Mouse (Mus musculus) layer of hippocampus, postnatal 36 days (tissue): ENCODE measurements around the gene B3galt5. TPM values are rescaled to one million over a fixed set of nuclear protein-coding genes. Genes with fewer than 3 reads are reported as not detected.
"Not testable (repeated sequence)": the region's sequence is repeated elsewhere in the genome, so short reads cannot be mapped to it uniquely, and the experiment has no call there.

ENCODE experiments used
- DNase-seq, 2 experiments: peaks; one replicate each; pipeline ENCODE4 v3.0.0; 2022
- total RNA-seq, 2 experiments: library from RNA; stranded (reverse); gene quantifications; 2 replicates each; pipeline ENCODE4 v1.2.3; 2021

Gene B3galt5
- total RNA-seq, 2 experiments from 2014 or later = 48.7 to 57.1 TPM

DNA sequence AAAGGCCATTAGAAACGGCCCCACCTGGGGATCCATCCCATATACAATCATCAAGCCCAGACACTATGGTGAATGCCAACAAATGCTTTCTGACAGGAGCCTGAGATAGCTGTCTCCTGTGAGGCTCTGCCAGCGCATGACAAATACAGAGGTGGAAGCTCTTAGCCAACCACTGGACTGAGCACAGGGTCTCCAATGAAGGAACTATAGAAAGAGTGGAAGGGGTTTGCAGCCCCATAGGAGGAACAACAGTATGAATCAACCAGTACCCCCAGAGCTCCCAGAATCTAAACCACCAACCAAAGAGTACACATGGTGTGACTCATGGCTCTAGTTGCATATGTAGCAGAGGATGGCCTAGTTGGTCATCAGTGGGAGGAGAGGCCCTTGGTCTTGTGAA is 36.1 kb downstream of the B3galt5 start:
- DNase-seq = no peak

DNA sequence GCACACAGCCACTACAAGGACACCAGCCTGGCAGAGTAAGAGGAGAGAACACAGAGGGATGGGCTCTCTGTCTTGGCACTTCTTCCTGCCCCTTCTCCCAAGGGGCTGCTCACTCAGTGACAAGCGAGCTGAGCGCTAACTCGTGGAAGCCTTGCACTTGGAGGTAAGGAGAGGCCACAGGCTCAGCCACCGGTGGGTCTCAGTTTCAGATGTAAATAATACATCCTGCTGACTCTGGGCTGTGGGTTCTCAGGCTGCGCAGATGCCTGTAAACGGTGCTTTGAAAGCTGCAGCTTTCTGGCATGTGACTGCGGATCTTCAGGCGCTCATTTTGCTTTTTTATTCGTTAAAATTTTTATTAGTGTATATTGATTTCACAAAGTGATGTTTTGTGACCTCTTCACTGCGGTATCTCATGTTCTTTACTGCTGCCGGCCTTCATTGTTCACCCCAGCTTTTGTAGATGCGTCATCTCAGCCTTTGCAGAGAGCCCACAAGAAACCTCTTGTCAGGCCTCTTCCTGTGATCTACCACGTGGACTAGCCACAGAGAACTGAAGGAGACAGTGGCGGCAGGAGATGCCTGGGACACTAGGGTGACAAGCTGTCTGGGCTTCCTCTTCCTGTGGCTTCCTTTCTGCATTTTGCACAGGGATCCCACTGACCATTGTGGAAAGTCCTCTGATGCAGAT is 37.5 kb downstream of the B3galt5 start:
- no peak for DNase-seq

DNA sequence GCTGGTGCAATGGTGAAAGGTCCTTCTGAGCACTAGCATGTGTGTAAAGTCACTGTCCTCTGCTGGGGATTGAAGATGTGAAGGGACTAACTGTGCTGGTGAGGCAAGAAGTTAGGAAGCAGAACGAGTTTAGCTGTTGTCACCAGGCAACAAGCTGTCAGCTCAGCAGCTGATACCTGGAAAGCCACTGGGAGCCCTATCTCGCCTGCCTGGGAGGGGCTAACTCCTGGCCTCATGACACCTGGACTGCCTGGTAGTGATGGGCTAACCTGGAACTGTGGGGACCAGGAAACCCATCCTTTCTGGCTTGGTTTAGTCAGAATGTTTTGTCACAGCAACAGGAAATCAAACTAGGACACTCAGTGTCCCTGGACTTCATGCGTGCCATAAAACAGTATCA is 41.0 kb downstream of the B3galt5 start:
- DNase-seq = no peak

DNA sequence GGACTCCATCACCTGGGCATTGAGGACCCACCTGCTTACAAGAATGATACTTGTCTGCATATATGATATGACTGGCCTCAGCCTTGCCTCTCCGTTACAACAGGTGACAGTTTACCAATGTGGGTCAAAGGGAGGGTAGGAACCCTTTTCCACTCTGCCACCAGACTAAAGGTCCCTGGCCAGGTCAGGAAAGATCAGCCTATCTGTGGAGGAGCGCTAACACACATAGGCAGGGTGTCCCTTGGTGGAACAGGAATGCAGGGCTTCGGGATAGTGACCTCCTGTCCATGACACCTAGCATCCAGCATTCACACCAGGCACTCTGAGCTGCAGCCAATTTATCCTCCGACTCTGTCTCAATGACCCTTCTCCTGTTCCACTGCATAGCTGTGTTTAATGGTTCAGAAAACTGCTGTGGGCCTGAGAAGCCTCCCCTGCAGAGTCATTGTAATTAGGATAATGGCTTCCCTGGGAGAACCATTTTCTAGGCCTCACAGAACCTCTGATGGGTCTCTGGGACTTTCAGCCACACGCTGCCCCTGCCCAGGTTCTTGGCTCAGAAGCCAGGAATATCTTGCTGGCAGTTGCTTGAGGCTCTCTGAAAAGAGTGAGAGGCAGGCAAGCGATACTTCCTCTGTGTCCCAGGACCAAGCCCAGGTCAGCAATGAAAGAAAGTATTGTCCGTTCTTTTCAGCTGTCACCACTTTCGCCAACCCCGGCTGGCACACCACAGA is 43.1 kb downstream of the B3galt5 start:
- no peak for DNase-seq

GRCm38 (mm10) chr16:96280719-96281605 is 45.4 kb downstream of the B3galt5 start:
- peak; percentile 57 to 62 for DNase-seq

DNA sequence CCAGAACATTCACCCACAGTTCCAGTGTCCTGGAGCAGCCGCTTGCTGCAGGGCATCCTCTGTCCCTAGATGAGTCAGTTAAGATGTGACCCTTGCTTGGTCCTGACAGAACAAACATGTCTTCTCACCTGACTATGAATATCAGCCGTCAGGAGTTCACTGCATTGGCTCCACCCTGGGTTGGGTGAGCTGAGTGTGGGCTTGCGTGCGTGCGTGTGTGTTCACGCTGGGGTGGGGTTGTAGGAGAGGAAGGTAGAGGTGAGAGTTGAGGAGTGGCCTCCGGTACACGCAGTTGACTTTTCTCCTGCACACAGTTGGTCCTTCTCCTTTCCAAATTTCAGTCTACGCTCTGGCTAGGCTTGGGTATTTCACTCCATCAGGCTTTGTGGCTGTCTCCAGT is 47.0 kb downstream of the B3galt5 start:
- DNase-seq = no peak

- no peak for DNase-seq
Measured at GRCm38 (mm10) chr16:96291885-96292284, 56.3 kb downstream of the B3galt5 start.

GRCm38 (mm10) chr16:96292530-96293173 is 57.1 kb downstream of the B3galt5 start:
- no peak for DNase-seq

DNA sequence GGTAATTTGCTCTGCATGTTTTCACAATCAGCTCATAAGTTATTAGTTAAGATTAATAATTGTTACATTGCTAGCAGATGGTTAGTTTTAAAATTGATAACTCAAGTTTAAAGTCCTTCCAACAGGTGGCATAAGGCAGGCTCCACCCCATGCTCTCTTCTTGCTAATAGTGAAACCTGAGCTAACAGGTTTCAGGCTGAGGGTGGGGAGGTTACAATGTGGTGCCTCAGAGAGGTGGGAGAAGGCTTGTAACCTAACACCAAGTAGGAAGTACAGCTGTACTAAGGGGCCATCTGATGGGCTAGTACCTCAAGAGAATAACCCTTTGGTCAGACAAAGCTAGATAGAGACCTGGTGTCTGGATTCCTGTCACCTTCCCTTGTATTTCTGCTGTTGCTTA is 62.5 kb downstream of the B3galt5 start:
- DNase-seq = no peak

GRCm38 (mm10) chr16:96298574-96298973 is 63.0 kb downstream of the B3galt5 start:
- DNase-seq = no peak

DNA sequence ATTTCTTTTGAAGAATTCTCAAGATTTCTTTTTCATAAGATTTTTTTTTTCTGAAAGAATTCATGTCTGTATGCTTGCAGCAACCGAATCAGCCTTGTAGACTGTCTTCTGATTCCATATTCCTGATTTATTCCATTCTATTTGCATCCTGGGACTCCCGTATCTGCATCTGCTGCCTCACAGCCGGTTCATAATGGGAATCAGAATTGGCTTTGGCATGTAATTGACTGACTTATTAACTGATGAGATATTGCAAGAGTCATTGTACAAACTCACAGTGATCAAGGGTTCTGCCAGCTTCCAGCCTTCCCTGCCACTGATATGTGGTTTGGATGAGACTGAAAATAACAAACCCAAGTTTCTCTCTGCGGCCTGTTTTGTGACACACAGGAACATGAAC is 67.8 kb downstream of the B3galt5 start:
- no peak for DNase-seq

- no peak for DNase-seq
Measured at GRCm38 (mm10) chr16:96304438-96304837, 68.8 kb downstream of the B3galt5 start.

DNA sequence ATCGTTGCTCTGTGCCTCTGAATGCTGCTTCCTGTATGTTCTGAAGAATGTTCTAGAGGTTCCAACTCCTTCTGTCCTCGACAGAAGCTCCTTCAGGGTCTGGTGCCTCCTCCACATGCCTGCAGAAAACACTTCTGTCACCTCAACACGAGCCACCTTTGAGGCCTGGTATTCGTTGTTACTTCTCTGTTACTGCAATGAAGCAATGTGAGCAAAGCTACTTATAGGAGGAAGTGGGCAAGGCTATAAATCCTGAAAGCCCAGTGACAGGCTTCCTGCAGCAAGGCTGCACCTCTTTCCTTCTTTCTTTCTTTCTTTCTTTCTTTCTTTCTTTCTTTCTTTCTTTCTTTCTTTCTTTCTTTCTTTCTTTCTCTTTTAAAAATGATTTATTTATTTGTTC is 71.3 kb downstream of the B3galt5 start:
- no peak for DNase-seq

GRCm38 (mm10) chr16:96317803-96318202 is 82.2 kb downstream of the B3galt5 start:
- no peak for DNase-seq

GRCm38 (mm10) chr16:96322739-96323138 is 87.1 kb downstream of the B3galt5 start:
- no peak for DNase-seq

DNA sequence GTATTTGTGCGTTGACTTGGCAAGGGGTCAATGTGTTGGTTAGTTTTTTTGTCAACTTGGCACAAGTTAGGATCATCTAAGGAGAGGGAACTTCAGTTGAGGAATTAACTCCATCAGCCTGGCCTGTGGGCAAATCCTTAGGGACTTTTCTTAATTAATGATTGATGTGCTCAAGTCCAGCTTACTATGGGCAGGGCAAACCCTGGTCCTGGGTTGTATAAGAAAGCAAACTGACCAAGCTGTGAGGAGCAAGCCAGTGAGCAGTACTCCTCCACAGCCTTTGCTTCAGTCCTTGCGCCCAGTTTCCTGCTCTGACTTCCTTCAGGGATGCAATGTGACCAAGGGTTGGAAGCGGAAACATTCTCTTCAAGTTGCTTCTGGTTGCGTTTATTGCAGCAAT is 87.6 kb downstream of the B3galt5 start:
- no peak for DNase-seq

DNA sequence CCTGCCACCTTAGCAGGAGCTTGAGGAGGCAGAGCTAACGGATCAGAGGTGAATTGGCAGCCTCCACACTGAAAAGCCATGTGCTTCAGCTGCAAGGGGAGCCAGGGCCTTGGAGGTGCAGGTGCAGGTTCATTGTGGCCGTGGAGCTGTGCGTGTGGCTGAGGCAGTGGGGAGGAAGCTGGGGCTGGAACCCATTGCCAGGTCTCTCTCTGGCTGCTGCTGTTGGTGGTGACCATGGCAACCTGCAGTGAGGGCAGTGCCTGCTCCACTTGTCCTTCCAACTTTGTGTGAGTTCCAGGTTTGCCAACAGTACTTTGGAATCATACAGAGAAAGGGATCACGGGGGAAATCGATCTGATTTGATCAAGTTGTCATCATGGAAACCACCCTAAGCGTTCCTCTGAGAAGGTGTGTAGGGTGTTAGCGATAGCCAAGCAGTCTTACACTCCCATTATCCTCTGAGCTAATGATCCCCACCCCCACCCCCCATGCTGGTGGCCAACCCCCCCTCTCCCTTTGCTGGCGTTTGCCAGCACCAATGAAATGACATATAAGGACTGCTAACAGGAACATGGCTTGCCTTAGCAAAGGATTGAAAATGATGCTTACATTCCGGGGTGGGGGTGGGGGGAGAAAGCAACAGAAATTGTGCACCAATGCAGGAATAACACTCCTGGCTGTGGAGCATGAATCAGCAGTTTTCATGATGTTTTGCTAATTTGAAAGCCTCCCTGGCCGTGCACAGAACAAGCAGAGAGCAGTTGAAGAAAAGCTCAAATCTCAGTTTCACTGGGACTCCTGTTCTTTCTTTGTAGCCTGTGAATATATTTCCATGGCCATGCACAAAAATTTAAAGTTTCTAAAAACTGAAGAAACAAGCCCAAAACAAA is 90.8 kb downstream of the B3galt5 start:
- DNase-seq = peak in 1 of 2 experiments; percentile 29

GRCm38 (mm10) chr16:96327251-96327650 is 91.7 kb downstream of the B3galt5 start:
- not testable (repeated sequence) for DNase-seq

GRCm38 (mm10) chr16:96339570-96339969 is 104.0 kb downstream of the B3galt5 start:
- DNase-seq = no peak

DNA sequence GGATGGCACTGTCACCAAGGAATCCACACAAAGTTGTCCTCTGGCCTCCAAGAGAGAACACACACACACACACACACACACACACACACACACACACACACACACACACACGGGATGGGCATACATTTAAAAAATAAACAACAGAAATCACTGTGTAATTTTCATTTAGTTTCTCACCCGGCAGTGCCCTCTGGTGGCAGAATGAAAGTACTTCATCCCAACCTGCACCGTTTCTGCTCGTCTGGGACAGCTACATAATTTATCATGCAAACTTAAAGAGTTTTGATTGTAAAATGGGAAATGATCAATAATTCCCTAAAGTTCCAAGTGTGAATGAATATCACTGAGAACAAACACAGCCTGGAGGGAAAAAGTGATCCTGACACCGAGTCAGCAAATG is 105.7 kb downstream of the B3galt5 start:
- peak; percentile 48 to 50 for DNase-seq

GRCm38 (mm10) chr16:96341945-96342344 is 106.3 kb downstream of the B3galt5 start:
- no peak for DNase-seq

DNA sequence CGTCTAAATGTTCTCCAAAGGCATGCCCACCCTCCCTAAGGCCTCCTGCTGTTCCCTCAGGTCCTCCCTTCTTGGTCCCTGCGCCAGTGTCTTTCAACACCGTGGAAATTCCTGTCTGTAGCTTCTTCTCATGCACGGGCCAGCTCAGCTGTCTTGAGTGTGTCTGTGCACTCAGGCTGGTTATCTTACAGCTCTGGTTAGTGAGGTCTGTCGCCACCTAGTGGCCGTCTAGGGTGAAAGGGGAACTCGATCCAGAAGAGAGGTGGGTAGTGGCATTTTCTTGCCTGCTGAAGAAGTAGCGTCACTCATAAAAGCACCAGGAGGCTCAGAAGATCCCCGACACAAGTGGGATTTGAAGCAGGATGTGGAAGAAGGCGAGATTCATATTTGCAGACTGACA is 109.5 kb downstream of the B3galt5 start:
- DNase-seq = peak; percentile 77 to 82
